Mouse (Mus musculus): ENCODE data around the gene Tpsb2.

Tpsb2 gene

DNA sequence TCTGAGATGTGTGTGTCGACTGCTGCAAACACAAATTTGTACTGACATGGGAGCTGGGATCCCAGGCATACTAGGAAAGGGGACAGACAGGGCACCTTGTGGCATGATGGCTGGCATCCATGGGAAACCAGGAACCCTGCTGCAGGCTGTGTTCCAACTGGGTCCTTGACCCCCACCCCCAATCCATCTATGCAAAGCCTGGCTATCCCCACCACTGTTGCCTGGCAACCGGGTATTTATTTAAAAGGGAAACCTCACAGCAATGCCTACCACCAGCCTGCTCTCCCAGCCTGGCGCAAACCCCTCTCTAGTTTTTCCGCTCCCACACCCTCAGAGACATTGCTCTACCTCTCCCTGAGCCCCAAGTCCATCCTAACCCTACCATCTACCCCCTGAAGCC is 41.2 kb downstream of the Tpsb2 start:
- DNase-seq, result no peak

DNA sequence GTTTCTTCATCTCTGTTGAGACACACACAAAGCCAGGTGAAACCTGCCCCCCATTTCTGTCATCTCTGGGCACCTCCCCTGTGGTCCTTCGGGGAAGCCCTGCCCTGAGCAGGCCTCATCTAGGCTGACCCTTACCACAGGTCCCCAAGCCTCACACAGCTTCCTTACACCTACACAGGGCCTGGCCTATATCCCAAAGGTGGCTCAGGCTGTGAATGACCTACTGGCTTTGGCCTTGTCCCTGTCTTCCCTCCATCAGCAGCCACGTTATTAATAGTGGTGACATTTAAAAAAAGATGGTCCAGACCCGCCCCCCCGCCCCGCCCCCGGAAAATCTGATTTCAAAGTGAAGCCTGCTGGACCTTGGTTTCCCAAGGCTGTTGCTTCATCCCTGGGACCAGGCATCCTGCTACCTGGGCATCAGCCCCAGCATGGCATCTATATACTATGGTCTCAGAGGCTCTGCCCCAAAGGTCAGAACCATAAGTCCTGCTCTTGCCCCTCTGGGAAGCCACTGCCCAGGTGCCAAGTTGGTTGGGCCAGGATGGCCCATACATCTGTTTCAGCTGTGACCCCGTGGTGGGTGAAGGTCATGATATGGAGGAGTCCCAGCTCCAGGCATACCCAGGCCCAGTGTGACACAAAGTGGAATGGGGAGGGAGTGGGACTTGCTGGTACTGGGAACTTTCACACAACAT is 42.3 kb downstream of the Tpsb2 start:
- DNase-seq, result no peak

DNA sequence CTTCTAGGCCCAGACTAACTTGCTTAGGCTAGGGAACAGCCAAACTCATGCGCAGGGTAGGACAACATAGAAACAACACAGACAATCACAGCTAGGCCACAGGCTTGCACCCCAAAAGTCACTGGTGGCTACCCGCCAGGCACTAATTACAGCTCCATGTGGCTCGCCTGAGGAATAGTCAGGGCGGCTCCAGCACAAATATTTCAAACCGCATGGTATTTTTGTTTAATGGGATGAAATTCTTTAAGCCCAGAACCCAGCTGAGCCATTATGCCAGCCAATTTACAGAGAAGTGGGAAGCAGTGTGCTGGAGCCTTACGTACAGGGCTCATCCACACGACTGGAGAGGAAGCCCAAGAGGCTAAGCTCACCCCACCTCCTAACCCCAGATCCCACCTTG is 43.5 kb downstream of the Tpsb2 start:
- no peak for DNase-seq

DNA sequence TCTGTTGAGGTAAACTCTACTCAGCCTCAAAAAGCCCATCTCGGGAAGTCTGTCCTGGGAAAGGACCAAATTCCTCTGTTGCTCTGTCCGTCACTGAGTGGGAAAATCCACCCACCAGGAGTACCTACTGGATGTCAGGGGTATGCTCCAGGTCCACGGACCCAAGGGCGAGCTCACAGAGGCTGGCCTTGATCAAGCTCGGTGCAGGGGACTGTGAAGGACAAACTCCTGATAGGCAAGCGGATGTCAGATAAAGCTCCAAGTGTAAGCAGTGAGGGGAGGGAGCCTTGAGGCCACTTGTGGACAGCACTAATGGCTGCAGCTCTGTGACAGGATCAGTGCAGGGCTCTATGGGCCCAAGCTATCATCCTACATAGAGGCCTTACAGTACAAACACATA is 44.1 kb downstream of the Tpsb2 start:
- DNase-seq, result no peak

DNA sequence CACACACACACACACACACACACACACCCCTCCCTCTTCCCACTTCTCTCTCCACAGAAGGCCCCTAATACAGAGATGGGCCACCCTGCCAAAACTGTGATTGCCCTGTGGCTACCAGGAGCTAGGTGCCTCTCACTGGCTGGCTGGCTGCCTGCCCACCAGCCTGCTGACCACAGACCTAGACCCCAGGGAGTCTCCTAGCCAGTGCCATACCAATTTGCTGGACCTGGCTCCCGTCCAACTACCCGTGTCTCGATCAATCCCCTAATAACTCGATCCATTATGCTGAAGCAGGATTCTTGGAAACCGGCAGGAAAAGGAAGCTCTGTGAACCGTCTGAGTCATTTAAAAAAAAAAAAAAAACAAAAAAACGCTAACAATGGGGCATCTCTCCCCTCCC is 44.7 kb downstream of the Tpsb2 start:
- no peak for DNase-seq

DNA sequence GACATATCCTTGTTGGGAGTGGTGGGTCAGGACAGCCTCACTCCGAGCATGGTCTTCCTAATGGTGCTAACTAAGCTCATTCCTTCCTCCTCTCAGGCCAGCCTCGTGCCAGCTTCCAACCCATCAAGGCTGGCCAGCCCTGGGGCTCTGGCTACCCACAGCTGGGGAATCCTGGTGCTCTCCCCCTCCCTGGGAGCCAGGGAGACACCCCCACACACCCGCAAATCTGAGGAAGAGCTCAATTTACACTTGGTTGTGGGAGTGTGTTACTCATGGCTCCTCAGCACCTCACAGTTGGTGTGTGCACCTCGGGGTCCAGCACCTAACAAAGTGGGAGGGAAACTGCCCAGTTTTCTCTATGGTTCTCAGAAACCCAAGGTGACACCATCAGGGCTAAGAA is 45.1 kb downstream of the Tpsb2 start:
- no peak for DNase-seq

DNA sequence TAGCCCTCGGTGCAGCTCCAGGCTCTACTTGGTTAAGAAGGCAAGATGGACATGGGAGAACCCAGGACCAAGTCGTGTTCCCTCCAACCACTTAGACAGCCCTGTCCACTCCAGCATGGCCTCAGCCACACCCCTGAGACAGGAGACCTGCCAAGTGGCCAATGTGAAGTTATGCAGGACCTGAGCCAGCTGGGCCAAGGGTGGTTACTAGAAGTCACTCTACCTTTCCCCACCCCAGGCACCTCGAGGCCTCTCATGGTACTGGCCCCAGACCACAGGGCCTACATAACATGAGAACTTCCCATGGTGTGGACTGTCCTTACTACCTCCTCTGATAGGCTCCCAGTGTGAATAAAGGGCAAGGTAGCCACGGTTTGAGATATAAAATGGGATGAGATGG is 48.1 kb downstream of the Tpsb2 start:
- DNase-seq, result no peak

DNA sequence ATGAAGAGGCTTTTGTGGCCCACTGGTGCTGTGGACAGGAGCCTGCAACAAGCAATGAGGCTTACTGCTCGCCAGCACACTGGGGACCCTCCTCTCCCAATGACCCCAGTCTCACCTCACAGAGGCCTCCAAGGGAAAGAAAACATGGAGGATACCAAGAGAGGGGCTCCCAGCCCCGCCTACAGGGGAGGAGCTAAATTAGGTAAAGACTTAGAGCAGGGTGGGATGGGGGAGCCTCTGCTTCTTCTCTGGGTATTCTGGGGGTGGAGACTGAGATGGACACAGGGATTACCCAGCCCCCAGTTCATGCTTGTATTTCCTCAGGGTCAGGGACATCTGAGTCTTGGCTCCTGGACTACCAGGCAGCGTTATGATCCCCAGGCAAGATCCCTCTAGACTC is 48.8 kb downstream of the Tpsb2 start:
- DNase-seq, result no peak

DNA sequence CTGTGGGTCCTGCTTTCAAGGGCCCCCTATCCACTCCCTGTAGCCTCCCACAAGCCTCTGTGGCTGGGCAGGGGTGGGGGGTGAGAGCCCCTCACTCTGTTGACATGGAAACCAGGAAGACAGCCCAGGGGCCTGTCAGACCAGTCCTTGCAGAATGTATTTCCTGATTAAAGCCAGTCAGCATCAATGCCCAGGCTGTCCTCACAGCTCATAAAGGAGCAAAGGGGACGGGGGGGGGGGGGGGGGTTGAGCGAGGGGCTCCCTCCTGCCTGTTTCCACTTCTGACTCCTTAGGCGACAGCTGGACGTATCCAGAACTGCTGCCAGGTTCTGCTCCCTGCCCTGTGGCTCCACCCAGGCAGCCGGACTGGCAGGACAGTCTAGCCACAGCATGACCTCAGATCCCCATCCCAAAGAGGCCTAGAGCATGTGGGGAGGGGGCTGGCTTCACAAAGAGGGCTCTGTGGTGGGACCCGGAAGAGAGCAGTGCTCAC is 49.4 kb downstream of the Tpsb2 start:
- no peak for DNase-seq

DNA sequence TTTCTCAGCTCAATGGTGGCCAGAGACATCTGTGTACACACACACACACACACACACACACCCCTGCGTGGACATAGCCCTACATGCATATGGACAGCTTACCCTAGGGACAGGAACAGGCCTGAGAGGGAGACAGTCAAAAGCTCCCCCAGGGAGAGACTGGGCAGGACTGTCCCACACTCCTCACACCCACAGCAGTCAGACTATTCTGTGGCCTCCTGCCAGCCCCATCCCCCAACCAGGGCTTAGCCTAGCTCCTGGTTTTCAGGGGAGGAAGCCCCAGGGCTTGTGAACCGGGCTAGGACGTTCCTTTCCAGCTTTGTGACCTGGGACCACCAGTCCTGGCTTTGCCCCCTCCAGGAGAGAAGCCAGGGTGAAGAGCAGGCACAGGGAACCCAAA is 50.1 kb downstream of the Tpsb2 start:
- DNase-seq, result no peak

DNA sequence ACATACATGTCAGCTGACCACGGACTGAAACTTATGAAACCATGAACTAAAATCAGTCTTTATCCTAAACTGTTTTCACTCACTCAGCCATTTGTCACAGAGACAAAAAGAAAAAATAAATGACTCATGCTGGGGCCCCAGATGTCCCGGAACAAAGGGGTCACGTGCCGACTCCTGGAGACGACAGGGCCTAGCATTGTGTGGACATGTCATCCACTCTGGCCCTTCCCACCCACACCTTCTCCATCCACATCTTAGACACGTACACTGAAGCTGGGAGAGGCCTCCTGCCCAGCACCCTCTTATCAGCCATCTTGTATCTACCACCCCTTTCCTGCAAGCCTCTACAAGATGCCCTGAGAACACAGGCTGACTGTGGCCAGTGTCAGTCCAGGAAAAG is 51.9 kb downstream of the Tpsb2 start:
- DNase-seq, result no peak
